17 mouse cellular contexts compared by ENCODE assay signal in the genomic region with DNA sequence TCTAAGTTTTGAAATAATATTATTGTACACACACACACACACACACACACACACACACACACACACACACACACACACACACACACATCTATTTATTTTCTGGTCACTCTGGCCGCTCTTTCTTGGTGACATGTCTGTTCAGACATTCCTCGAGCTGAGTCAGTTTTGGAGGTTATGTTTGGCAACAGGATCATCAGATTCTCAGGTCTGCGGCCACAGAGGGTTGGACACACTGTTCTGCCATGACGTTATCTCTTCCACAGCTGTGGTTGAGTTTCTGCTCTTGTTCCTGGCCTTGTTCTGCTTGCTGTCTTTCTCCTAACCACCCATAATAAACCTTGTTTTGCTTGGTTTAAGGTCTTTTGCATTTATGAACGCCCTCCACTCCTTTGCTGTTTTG.
DNase-seq lines count a peak whose midpoint lies in the region; ATAC-seq and TF ChIP-seq lines count a peak whose summit lies in the region.
"Had no signal": no experiment of that assay in that cellular context is flagged by ENCODE, and none has a peak within 500 bp of the region (broad histone marks: within the 10 kb centered on the region; RNA-seq: fewer than 3 reads in every experiment).

No protein-coding gene starts in this region.

- H3K4me2 ChIP-seq in heart, embryonic 11.5 days: no peak overlapping the region
- no peak overlapping the region for H3K4me2 ChIP-seq in CH12.LX (ENCODE audit: insufficient read depth, low read depth, poor library complexity, severe bottlenecking)
- H3K4me2 ChIP-seq in hindbrain, embryonic 12.5 days (replicated peaks): no peak overlapping the region
- H3K4me2 ChIP-seq: embryonic facial prominence, embryonic 12.5 days; hindbrain, embryonic 15.5 days; neural tube, embryonic 12.5 days had no signal

- H3K79me2 ChIP-seq in CH12.LX (replicated peaks; ENCODE audit: control insufficient read depth, extremely low read depth, insufficient read depth, poor library complexity, severe bottlenecking): no peaks in the 10 kb centered on the region

- dilution Hi-C loops in CH12.LX (cut with MboI; ENCODE audit: extremely low pct_ligation_motif_present, extremely low pct_unique_long_range_greater_than_20kb, low sequenced_read_pairs): no loop called here

- TF ChIP-seq EP300 in CH12.LX (IDR thresholded peaks at IDR 0.05; ENCODE audit: low read length): peak; percentile 50

- no peaks in the 10 kb centered on the region for H3K36me3 ChIP-seq in heart, embryonic 11.5 days (ENCODE audit: control insufficient read depth, insufficient read depth, low read length)
- peaks cover 0 to 23% of the 10 kb centered on the region in 2 experiments for H3K36me3 ChIP-seq in CH12.LX (replicated peaks in 1 of 2; ENCODE audit: control insufficient read depth in 1 of 2, insufficient read depth in 1 of 2, low read length in 1 of 2)
- H3K36me3 ChIP-seq in hindbrain, embryonic 12.5 days: no peaks in the 10 kb centered on the region
- H3K36me3 ChIP-seq: embryonic facial prominence, embryonic 12.5 days; hindbrain, embryonic 15.5 days; neural tube, embryonic 12.5 days had no signal

- no peak overlapping the region for H3K4me3 ChIP-seq in heart, embryonic 11.5 days (ENCODE audit: low read depth, low read length)
- no peak overlapping the region for H3K4me3 ChIP-seq in CH12.LX (replicated peaks in 1 of 3; ENCODE audit: low read depth in 2 of 3, low read length in 2 of 3, poor library complexity in 1 of 3)
- no peak overlapping the region for H3K4me3 ChIP-seq in hindbrain, embryonic 12.5 days
- H3K4me3 ChIP-seq: embryonic facial prominence, embryonic 12.5 days; hindbrain, embryonic 15.5 days; neural tube, embryonic 12.5 days had no signal

- intact Hi-C loops in heart, postnatal 25 days (cut with DNase I): no loop called here

- no peaks in the 10 kb centered on the region; the same call in 1 of the 2 replicates for H3K4me1 ChIP-seq in heart, embryonic 11.5 days (ENCODE audit: control insufficient read depth, insufficient read depth, low read length)
- peaks cover 0 to 4% of the 10 kb centered on the region in 2 experiments; a peak in 1 of 4 replicates for H3K4me1 ChIP-seq in CH12.LX (ENCODE audit: control insufficient read depth in 1 of 2, insufficient read depth in 2 of 2)
- 0 out of 2 replicates have a peak, but pooled peaks cover 2% of the 10 kb centered on the region for H3K4me1 ChIP-seq in hindbrain, embryonic 12.5 days
- H3K4me1 ChIP-seq: embryonic facial prominence, embryonic 12.5 days; hindbrain, embryonic 15.5 days; neural tube, embryonic 12.5 days had no signal

- no peak for TF ChIP-seq RAD21 in CH12.LX (IDR thresholded peaks at IDR 0.05; ENCODE audit: low read depth, low read length)

- no peak overlapping the region for H3K27ac ChIP-seq in heart, embryonic 11.5 days (ENCODE audit: low read depth, low read length)
- no peak overlapping the region for H3K27ac ChIP-seq in CH12.LX (ENCODE audit: insufficient read depth, low read depth)
- no peak overlapping the region for H3K27ac ChIP-seq in hindbrain, embryonic 12.5 days
- H3K27ac ChIP-seq: embryonic facial prominence, embryonic 12.5 days; hindbrain, embryonic 15.5 days; neural tube, embryonic 12.5 days had no signal

- no peak overlapping the region for H3K9ac ChIP-seq in heart, embryonic 11.5 days (ENCODE audit: low read depth, low read length)
- no peak overlapping the region for H3K9ac ChIP-seq in CH12.LX (ENCODE audit: insufficient read depth, low read depth)
- no peak overlapping the region for H3K9ac ChIP-seq in hindbrain, embryonic 12.5 days
- H3K9ac ChIP-seq: embryonic facial prominence, embryonic 12.5 days; forebrain, postnatal 0 days; hindbrain, embryonic 15.5 days; neural tube, embryonic 12.5 days had no signal

- DNase-seq in heart, adult 18-20 months: peak; percentile 75 to 85
- peak; percentile 49 for DNase-seq in CH12.LX (ENCODE audit: extremely low read depth)
- DNase-seq in fibroblast of lung, adult 2 months (ENCODE audit: low read depth): peak; percentile 48
- peak; percentile 58 for DNase-seq in heart, postnatal 25 days (ENCODE audit: low spot score)
- no peak for DNase-seq in right cerebral cortex, postnatal 25 days
- DNase-seq in kidney, adult 18-20 months: no peak
- DNase-seq: cerebellum, adult 2 months; forebrain, postnatal 0 days; kidney, adult 2 months; lung, postnatal 14 days; right cerebral cortex, postnatal 14 days; thymus, postnatal 25 days had no signal

- no peak for TF ChIP-seq CTCF in CH12.LX (conservative IDR thresholded peaks at IDR 0.05 in 1 of 2, IDR thresholded peaks at IDR 0.05 in 1 of 2; ENCODE audit: low read depth in 2 of 2, low read length in 2 of 2)

- ATAC-seq in heart, embryonic 11.5 days (replicated peaks; ENCODE audit: insufficient number of reproducible peaks, low FRiP score, low TSS enrichment): no peak
- ATAC-seq in hindbrain, embryonic 12.5 days (ENCODE audit: low FRiP score): no peak
- ATAC-seq: forebrain, postnatal 0 days had no signal

- WGBS in heart, embryonic 11.5 days (ENCODE audit: insufficient replicate concordance): 51% methylated on average over 5 of the region's 5 CpGs
- 93% methylated on average over 5 of the region's 5 CpGs for WGBS in hindbrain, embryonic 12.5 days

- H3K27me3 ChIP-seq in heart, embryonic 11.5 days (ENCODE audit: control insufficient read depth, insufficient read depth, low read length): no peaks in the 10 kb centered on the region
- H3K27me3 ChIP-seq in CH12.LX (replicated peaks): no peaks in the 10 kb centered on the region
- no peaks in the 10 kb centered on the region for H3K27me3 ChIP-seq in hindbrain, embryonic 12.5 days
- H3K27me3 ChIP-seq: embryonic facial prominence, embryonic 12.5 days; hindbrain, embryonic 15.5 days; neural tube, embryonic 12.5 days had no signal

- no peaks in the 10 kb centered on the region for H3K9me3 ChIP-seq in heart, embryonic 11.5 days (replicated peaks; ENCODE audit: control insufficient read depth, low read length)
- peaks cover 2% of the 10 kb centered on the region for H3K9me3 ChIP-seq in CH12.LX (replicated peaks; ENCODE audit: low read length)
- H3K9me3 ChIP-seq in hindbrain, embryonic 12.5 days (replicated peaks): no peaks in the 10 kb centered on the region
- H3K9me3 ChIP-seq: embryonic facial prominence, embryonic 12.5 days; hindbrain, embryonic 15.5 days; neural tube, embryonic 12.5 days had no signal

- in situ Hi-C loops in CH12.LX (cut with MboI; ENCODE audit: low pct_ligation_motif_present, low pct_unique_long_range_greater_than_20kb, low sequenced_read_pairs): no loop called here

- no peak for TF ChIP-seq POLR2A in CH12.LX (IDR thresholded peaks at IDR 0.05; ENCODE audit: low read depth, low read length)

TF ChIP-seq in CH12.LX, 34 proteins besides CTCF, POLR2A, EP300 and RAD21:
- TF ChIP-seq ETS1 (conservative IDR thresholded peaks at IDR 0.05; ENCODE audit: low read depth, low read length) (peak; percentile 84), MAFK (IDR thresholded peaks at IDR 0.05; ENCODE audit: insufficient replicate concordance, low read length) (peak; percentile 25; the same call in 1 of the 2 replicates), E2F4 (IDR thresholded peaks at IDR 0.05; ENCODE audit: insufficient replicate concordance, low read depth, low read length) (no peak), IRF4 (IDR thresholded peaks at IDR 0.05; ENCODE audit: low read depth, low read length) (peak; percentile 52; the same call in 1 of the 2 replicates), BHLHE40 (IDR thresholded peaks at IDR 0.05; ENCODE audit: low read depth, low read length) (0 out of 2 replicates have a peak, but pooled peaks have one; percentile 11), TCF12 (IDR thresholded peaks at IDR 0.05; ENCODE audit: low read depth, low read length) (peak; percentile 25; the same call in 1 of the 2 replicates), MEF2A (IDR thresholded peaks at IDR 0.05; ENCODE audit: borderline replicate concordance, low read depth, low read length) (peak; percentile 85), HCFC1 (IDR thresholded peaks at IDR 0.05; ENCODE audit: low read depth, low read length) (no peak), PAX5 (IDR thresholded peaks at IDR 0.05; ENCODE audit: low read length) (no peak)

Comparison
In these comparisons a context has a peak if more than half of its experiments do, and no peak if none do; other contexts are left out.
1. DNase-seq: peak in heart, adult 18-20 months (2 of 2), CH12.LX (single experiment), fibroblast of lung, adult 2 months (single experiment) and heart, postnatal 25 days (single experiment); none in right cerebral cortex, postnatal 25 days (single experiment) and kidney, adult 18-20 months (single experiment).